Mouse (Mus musculus): ENCODE results near the gene Ptbp1.

DNA sequence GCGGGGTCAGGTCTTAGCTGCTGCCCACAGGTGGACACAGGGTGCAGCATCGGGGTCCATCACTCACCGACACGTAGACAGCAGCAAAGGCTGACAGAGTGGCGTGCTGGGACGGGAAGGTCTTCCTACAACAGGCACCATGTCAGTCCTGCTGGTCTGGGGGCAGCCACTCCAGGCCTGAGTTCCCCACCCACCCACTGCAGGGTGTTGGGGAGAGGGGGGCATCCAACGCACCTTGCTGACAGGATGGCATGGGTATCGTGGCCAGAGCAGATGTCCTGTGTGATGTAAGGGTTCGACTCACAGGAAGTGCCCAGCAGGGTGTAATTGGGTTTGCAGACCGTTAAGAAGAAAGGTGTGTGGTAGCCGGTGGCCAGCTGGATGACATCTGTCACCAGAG is 12.4 kb downstream of the Ptbp1 start:
- TF ChIP-seq CTCF (IDR thresholded peaks at IDR 0.05; ENCODE audit: low read depth, low read length): no peak
- no peak for TF ChIP-seq POLR2A (IDR thresholded peaks at IDR 0.05; ENCODE audit: insufficient read depth, low read length)
